Mouse (Mus musculus) T-helper 1 cell (primary cell): ENCODE measurements at regions not wholly inside any gene's neighbourhood (a gene's known extent, or its start where the extent isn't known, plus 50 kb on each side); places are given as distances from the start of the nearest gene placed in this dataset.

Experiments
- in situ Hi-C: fragments of 300-600 bp; cut with MboI, MseI; formaldehyde crosslinking; loops from one replicate; pipeline ENCODE4 v1.15.1; 2025; ENCODE audit warnings: high pct_unique_total_duplicates

DNA sequence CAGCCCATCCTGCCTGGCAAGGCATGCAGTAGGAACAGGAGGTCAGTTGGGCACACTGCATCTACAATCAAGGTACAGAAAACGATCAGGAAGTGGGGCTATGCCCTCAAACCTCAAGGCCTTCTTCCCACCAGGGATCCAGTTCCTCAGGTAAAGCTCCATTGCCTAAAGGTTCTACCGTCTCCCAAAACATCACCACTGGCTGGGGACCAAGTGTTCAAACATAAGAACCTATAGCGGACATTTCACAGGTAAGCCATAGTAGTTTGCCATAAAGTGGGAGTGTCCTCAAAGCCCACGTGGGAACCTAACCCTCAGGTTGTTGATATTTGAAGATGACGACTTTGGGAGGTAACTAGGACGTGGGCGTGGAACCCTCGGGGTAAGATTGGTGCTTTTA is 72.3 kb upstream of the Map1b start:
- in situ Hi-C loops = no loop called here

DNA sequence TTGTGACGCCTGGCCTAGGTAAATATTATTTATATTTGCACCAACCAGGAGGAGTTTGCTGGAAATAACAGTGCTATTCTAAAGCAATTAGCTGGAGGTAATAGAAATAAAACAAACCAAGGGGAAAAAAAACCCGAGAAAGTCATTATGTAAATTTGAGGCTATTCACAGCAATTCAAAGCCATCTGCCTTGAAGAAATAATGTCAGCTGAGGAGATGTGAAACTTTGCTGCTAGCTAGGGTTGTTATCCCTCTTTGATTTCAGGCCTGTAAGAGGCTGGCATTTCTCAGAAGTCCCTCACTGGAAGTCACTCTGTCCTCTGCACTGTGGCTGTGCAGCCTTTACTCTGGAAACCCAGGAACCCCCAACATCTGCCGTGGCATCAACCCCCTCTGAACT is 67.5 kb upstream of the Map1b start:
- in situ Hi-C loops = no loop called here

DNA sequence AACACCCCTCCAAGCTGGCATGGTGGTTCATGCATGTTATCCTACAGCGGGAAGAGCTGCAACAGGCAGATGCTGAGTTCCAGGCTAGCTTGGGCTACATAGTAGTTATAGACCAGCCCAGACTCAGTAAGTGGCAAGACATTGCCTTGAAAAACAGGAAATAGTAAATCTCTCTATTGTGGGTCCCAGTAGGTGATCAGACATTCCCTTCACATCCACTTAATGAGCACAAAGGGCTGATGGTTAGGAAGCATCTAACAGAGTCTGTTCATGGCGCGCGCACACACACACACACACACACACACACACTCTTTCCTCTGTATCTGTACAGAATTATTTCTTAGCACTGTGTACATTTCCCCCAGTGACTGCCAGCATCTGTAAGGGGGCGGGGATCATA is 64.0 kb upstream of the Map1b start:
- in situ Hi-C loops = no loop called here

DNA sequence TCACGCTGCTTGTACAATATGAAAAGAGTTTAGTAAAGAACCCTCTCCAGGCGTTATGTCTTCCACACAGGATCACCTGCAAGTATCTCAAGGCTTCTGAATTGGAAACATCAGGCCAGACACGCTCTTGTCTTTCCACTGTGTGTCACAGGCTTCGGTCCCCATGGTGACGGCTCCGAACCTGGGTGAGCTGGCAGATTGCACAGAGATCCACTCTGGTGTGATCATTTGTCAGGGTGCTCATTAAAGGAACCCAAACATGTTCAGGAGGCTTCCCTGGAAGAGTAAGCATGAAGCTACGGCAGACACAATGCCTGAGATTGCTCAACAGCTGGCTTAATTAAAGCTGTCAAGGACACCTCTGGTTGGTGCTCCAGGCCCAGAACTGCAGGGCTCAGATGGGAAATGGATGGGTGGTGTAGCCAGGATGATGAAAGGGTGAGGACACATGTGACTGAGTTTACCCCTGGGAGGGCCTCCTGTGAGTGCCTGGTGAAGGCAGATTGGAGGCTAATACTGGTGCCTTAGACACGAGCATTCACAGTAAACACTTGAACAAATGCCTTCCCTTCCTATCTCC is 63.3 kb upstream of the Map1b start:
- in situ Hi-C loops = no loop called here

DNA sequence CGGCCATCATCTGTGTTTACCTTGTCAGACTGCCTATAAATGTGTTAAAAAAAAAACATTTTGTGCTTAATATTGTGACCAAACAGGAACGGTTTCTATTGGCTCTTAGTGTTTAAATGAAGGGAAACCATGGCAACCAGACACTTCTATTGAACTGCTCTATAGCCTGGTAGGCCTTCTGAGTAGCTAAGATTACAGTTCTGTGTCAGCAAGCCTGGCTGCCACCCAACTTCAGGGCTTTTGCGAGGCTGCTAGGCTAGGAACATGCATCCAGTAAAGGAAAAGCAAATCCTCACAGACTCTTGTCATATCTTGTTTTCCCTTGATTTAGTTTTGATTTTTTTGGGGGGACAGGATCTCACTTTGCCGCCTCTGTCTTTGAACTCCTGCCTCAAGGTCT is 61.3 kb upstream of the Map1b start:
- in situ Hi-C loops = no loop called here

DNA sequence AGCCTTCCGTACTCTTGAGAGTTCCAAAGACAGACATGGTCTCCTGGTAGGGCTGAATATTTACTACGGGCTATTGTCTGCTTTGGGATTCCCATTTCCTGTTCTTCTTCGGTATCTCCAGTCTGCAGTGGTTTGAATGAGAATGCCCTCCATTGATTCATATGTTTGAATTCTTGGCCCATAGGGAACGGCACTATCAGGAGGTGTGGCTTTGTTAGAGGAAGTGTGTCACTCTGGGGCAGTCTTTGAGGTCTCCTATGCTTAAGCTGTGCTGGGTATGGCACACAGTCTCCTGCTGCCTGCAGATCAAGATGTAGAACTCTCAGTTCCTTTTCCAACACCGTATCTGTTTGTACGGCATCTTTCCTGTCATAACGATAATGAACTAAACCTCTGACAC is 56.7 kb upstream of the Map1b start:
- in situ Hi-C loops = no loop called here

DNA sequence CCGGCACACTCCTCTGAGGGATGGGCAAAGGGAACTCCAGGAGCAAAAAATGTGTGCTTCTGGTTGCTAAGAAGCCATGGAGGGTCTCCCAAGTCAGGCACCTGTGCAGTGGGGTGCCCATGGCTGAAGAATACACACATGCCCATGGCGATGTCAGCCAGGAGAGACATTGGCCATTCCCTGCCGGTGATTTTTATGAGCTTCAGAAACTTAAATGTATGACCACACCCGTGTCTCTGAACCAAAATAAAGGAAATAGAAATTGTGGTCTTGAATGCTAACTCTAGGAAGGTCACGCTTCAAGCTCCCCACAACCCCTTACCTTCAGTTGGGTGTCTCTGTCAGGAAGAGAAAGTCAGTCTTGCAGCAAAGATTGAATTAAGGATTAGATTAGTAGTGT is 56.0 kb upstream of the Map1b start:
- in situ Hi-C loops = no loop called here
